27 mouse cellular contexts compared by ENCODE assay signal in genomic region chr8:31665485-31665884, GRCm38 (mm10).
"Had no signal": no experiment of that assay in that cellular context is flagged by ENCODE, and none has a peak within 500 bp of the region (broad histone marks: within the 10 kb centered on the region; RNA-seq: fewer than 3 reads in every experiment).

No protein-coding gene starts in this region.

- H3K4me1 ChIP-seq: heart, embryonic 15.5 days; hindbrain, embryonic 13.5 days; hindbrain, embryonic 15.5 days; kidney, embryonic 15.5 days; limb, embryonic 13.5 days; limb, embryonic 15.5 days had no signal

- H3K9me3 ChIP-seq: heart, embryonic 13.5 days; heart, embryonic 15.5 days; hindbrain, embryonic 13.5 days; hindbrain, embryonic 15.5 days; kidney, embryonic 15.5 days; limb, embryonic 13.5 days; limb, embryonic 15.5 days; liver, embryonic 12.5 days had no signal

- H3K4me2 ChIP-seq: heart, embryonic 11.5 days; heart, embryonic 13.5 days; heart, embryonic 15.5 days; hindbrain, embryonic 13.5 days; hindbrain, embryonic 15.5 days; kidney, embryonic 15.5 days; limb, embryonic 13.5 days; limb, embryonic 15.5 days; liver, embryonic 12.5 days had no signal

- H3K27ac ChIP-seq: heart, adult 2 months; heart, embryonic 13.5 days; heart, embryonic 15.5 days; hindbrain, embryonic 13.5 days; hindbrain, embryonic 15.5 days; hindbrain, postnatal 0 days; kidney, embryonic 15.5 days; kidney, postnatal 0 days; limb, embryonic 13.5 days; limb, embryonic 15.5 days; liver, embryonic 14.5 days had no signal

- H3K9ac ChIP-seq: heart, embryonic 13.5 days; heart, embryonic 15.5 days; hindbrain, embryonic 13.5 days; hindbrain, embryonic 15.5 days; kidney, embryonic 15.5 days; limb, embryonic 13.5 days; limb, embryonic 15.5 days; liver, embryonic 12.5 days; liver, embryonic 14.5 days had no signal

- DNase-seq: gastrocnemius, postnatal 14 days; gastrocnemius, postnatal 36 days; heart, adult 11 months; heart, adult 2 months; heart, postnatal 14 days; heart, postnatal 36 days; kidney, adult 11 months; kidney, adult 2 months; kidney, adult 9 months; kidney, postnatal 14 days; kidney, postnatal 36 days; layer of hippocampus, adult 9-11 months; layer of hippocampus, postnatal 36 days; left cerebral cortex, postnatal 4 days had no signal

- H3K36me3 ChIP-seq: heart, embryonic 13.5 days; heart, embryonic 15.5 days; hindbrain, embryonic 13.5 days; hindbrain, embryonic 15.5 days; kidney, embryonic 15.5 days; limb, embryonic 13.5 days; limb, embryonic 15.5 days; liver, embryonic 12.5 days had no signal

- ATAC-seq: hindbrain, postnatal 0 days; intestine, embryonic 16.5 days; liver, embryonic 12.5 days had no signal

- H3K27me3 ChIP-seq: heart, embryonic 13.5 days; heart, embryonic 15.5 days; hindbrain, embryonic 13.5 days; hindbrain, embryonic 15.5 days; kidney, embryonic 15.5 days; limb, embryonic 13.5 days; limb, embryonic 15.5 days; liver, embryonic 12.5 days had no signal

- H3K4me3 ChIP-seq: heart, adult 2 months; heart, embryonic 13.5 days; heart, embryonic 15.5 days; hindbrain, embryonic 13.5 days; hindbrain, embryonic 15.5 days; kidney, embryonic 15.5 days; limb, embryonic 13.5 days; limb, embryonic 15.5 days; liver, embryonic 12.5 days had no signal
